Mouse (Mus musculus) testis, adult 10 weeks (tissue): Measurements from ENCODE around the gene Bloc1s6. TPM values are rescaled to one million over a fixed set of nuclear protein-coding genes. Genes with fewer than 3 reads are reported as not detected.

Experiments
- polyA plus RNA-seq: library from polyadenylated mRNA; stranded (reverse); fragments of 350-450 nt; fragmentation: Illumina TruSeq; extraction: RNeasy Lipid Tissue Mini Kit (QIAGEN cat#74804); gene quantifications from one replicate; pipeline ENCODE4 v1.2.3, GENCODE M21; 2014; ENCODE audit warnings: low read depth, low replicate concordance

Gene Bloc1s6
- 18.9 TPM for polyA plus RNA-seq

DNA sequence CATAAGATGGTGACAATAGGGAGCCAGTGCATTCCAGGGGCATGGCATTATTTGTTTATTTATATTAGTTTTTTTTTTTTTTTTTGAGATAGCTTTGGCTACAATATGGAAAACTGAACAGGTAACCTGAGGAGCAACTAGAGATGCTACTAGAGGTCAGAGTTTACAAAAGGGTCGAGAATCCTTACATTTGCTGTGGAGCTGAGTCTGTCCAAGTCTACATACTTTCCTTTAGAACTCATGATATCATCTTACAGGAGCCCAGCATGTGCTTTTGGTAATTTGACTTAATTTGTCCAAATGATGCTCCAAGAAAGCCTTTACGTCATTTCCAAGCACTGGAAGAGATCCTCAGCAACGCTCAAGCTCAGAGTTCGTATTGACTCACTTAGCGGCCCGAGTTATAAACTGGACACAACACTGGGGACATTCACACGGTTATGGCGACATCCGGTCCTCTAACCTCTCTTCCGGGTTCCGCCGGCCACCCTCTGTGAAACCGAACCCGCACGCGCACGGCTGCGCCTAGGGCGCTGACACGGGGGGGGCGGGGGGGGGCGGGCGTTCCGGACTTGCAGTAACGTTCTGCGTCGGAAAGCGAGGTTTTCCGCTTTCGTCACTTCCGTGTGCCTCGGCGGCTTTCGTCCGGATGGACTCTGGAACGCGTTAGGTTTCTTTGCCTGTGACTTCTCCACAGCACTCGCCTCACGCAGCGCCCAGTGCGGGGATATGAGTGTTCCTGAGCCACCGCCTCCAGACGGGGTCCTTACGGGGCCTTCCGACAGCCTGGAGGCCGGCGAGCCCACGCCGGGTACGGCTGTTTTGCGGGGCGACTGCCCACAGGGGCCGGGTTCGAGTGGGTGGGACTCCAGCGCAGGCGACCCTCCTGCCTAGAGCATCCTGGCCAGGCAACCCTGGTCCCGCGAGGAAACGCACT, at the start of gene Bloc1s6:
TSS of gene Bloc1s6 (plus strand) at position 610 of the 937 bp plus-strand sequence.

DNA sequence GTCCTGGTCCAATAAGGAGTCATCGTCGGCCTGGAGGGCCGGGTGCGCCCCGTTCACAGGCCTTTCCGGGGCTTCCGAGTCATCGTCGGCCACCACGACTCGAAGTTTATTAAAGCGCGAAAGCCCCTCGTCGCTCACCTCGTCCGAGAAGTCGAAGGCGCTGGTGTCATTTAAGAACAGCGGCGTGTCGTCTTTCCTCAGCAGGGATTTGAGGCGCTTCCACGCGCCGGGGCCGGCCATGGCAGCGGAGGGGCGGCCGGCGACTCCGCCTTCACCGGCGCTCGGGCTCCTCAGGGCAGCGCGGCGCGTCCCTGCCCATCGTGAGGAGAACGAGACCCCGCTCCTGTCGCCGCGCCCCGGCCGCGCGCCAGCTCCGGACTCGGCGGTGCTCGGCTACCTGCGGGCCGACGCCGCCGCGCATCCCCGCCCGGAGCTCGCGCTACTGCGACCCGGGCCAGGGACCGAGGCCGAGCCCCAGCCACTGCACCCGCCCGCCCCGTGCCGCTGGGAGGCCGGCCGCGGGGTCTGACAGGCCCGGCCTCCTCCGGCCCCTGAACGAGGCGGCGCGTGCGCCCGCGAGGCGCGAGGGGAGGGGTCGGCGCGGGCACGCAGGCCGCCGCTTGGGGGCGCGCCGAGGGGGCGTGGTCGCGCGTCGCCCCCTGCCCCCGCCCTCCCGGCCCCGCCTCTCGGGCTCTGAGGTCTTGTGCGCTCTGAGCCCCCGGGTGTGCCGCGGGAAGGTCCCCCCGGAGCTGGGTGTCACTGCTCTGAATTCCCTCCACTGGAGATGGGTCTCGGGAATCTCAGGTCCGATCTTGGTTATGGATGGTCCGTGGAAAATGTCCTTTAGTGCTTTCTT, 35.9 kb upstream of the Bloc1s6 start, which contains the start of gene Slc30a4:
TSS of gene Slc30a4 (minus strand) at position 483 of the 856 bp plus-strand sequence.

DNA sequence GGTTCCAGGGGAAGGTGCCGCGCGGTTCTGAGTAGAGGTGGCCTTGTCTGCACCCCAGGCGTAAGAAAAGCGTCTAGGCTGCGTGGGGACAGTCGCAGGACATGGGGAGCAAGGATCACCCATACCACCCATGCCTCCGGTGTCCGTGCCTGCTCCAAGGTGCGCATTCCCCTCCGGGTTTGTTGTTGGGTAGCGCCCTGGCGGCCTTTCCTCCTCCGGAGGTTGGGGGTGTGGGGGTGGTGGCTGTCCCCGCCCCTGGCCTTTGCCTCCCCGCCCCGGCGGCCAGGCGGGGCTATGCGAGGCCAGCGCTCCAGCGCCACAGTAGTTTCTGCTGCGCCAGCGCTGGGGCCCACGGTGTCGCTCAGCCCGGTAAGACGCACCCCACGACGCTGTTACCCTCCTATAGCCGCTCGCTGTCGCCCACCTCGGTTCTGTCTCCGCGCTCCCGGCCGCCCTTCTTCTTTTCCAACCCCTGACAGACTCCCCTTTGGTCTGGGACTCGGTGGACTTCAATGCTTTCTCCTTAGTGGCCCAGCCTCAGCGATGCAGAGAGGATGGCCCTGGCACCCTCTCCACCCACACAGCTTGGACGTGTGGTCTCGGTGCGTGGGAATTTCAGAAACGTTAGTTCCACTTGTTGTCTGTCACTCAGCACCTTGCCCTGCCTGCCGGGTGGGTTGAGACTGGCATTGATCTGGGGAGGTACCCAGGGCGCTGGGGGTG, 26.9 kb downstream of the Bloc1s6 start, which contains the start of gene Sqor:
TSS of gene Sqor (plus strand) at position 167 of the 723 bp plus-strand sequence.

Other genes starting within 250 kb of the Bloc1s6 start
- gene Gatm, start 127.2 kb upstream of the Bloc1s6 start, polyA plus RNA-seq = 193 TPM
- gene AA467197, start 101.5 kb upstream of the Bloc1s6 start, polyA plus RNA-seq = 625 TPM
- gene Slc30a4, start 35.8 kb upstream of the Bloc1s6 start, polyA plus RNA-seq = 99.8 TPM
- gene Sqor, start 26.7 kb downstream of the Bloc1s6 start, polyA plus RNA-seq = 340 TPM